Mouse (Mus musculus) heart, embryonic 11.5 days (tissue): ENCODE results near the gene Rpap1. TPM values are rescaled to one million over a fixed set of nuclear protein-coding genes. Genes with fewer than 3 reads are reported as not detected.

ENCODE experiments used
- ATAC-seq: fragments of 200-750 bp; cut with Nextera tagmentation; replicated peaks from 2 replicates; pipeline ENCODE4 v1.8.0; 2017; ENCODE audit warnings: moderate library complexity; ENCODE audit not compliant: insufficient number of reproducible peaks, low FRiP score, low TSS enrichment
- H3K27ac ChIP-seq: fragments of 300-500 bp; sonication (generic); 2 replicates; pipeline ENCODE4 v1.5.1; 2014; ENCODE audit warnings: mild to moderate bottlenecking, low read depth, low read length
- H3K27me3 ChIP-seq: fragments of 300-500 bp; sonication (generic); 2 replicates; pipeline ENCODE4 v1.6.1; 2014; ENCODE audit warnings: mild to moderate bottlenecking, low read length, mixed read lengths; ENCODE audit not compliant: control insufficient read depth, insufficient read depth
- H3K36me3 ChIP-seq: fragments of 300-500 bp; sonication (generic); 2 replicates; pipeline ENCODE4 v1.6.1; 2014; ENCODE audit warnings: mild to moderate bottlenecking, low read length, moderate library complexity, mixed read lengths; ENCODE audit not compliant: control insufficient read depth, insufficient read depth
- H3K4me1 ChIP-seq: fragments of 300-500 bp; sonication (generic); 2 replicates; pipeline ENCODE4 v1.6.1; 2014; ENCODE audit warnings: low read length; ENCODE audit not compliant: control insufficient read depth, insufficient read depth
- H3K4me2 ChIP-seq: fragments of 300-500 bp; sonication (generic); 2 replicates; pipeline ENCODE4 v1.6.1; 2014; ENCODE audit warnings: mild to moderate bottlenecking, moderate library complexity
- H3K4me3 ChIP-seq: fragments of 300-500 bp; sonication (generic); 2 replicates; pipeline ENCODE4 v1.5.1; 2014; ENCODE audit warnings: low read depth, low read length
- H3K9ac ChIP-seq: fragments of 300-500 bp; sonication (generic); 2 replicates; pipeline ENCODE4 v1.6.1; 2014; ENCODE audit warnings: mild to moderate bottlenecking, low read depth, low read length, moderate library complexity
- H3K9me3 ChIP-seq: fragments of 300-500 bp; sonication (generic); replicated peaks from 2 replicates; pipeline ENCODE4 v1.6.1; 2016; ENCODE audit warnings: low read length; ENCODE audit not compliant: control insufficient read depth
- WGBS: fragments of 180-500 bp; shearing (Covaris S2); extraction: QIAGEN DNeasy Blood & Tissue Kit; methylation state at CpG from one replicate; pipeline ENCODE4 v1.1.7; 2014; ENCODE audit not compliant: insufficient replicate concordance; 5-methylcytosine and 5-hydroxymethylcytosine counted together
- polyA plus RNA-seq: library from polyadenylated mRNA; unstranded; fragments of >200 nt; fragmentation: Nextera tagmentation; extraction: Ambion mirVana; gene quantifications from 2 replicates; pipeline ENCODE4 v1.2.1, GENCODE M21; 2014

Rpap1 gene
- polyA plus RNA-seq, 1 experiment from 2014 or later: 16.2 TPM

DNA sequence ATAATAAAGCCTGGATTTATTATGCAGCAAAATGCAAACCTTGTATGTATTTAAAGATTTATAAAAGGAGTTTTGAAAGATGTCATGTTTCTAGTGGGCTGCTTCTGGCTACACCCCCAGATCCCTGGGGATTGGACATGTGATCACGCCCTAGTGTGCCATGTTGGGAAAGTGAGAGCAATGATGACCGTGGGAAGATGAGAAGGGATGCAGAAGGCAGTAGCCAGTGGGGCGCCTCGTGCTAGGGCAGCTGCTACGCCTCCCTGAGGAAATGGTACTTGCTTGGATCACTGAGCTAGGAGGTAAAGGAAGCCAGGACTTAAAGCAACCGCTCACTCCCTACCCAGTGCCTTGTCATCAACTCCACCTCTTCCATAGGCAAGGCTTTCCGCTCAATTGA, 39.8 kb downstream of the Rpap1 start:
- no peak overlapping the region for H3K27ac ChIP-seq
- no peak for ATAC-seq
- H3K4me1 ChIP-seq: peaks cover 26% of the 10 kb centered on the region
- H3K36me3 ChIP-seq: no peaks in the 10 kb centered on the region
- no peak overlapping the region for H3K9ac ChIP-seq
- no peak overlapping the region for H3K4me2 ChIP-seq
- H3K4me3 ChIP-seq: no peak overlapping the region
- H3K9me3 ChIP-seq: no peaks in the 10 kb centered on the region
- WGBS: 62% methylated on average over 7 of the region's 7 CpGs
- H3K27me3 ChIP-seq: peaks cover 59% of the 10 kb centered on the region

- no peaks in the 10 kb centered on the region for H3K36me3 ChIP-seq
Observed at GRCm38 (mm10) chr2:119745281-119745680, 42.1 kb downstream of the Rpap1 start.

DNA sequence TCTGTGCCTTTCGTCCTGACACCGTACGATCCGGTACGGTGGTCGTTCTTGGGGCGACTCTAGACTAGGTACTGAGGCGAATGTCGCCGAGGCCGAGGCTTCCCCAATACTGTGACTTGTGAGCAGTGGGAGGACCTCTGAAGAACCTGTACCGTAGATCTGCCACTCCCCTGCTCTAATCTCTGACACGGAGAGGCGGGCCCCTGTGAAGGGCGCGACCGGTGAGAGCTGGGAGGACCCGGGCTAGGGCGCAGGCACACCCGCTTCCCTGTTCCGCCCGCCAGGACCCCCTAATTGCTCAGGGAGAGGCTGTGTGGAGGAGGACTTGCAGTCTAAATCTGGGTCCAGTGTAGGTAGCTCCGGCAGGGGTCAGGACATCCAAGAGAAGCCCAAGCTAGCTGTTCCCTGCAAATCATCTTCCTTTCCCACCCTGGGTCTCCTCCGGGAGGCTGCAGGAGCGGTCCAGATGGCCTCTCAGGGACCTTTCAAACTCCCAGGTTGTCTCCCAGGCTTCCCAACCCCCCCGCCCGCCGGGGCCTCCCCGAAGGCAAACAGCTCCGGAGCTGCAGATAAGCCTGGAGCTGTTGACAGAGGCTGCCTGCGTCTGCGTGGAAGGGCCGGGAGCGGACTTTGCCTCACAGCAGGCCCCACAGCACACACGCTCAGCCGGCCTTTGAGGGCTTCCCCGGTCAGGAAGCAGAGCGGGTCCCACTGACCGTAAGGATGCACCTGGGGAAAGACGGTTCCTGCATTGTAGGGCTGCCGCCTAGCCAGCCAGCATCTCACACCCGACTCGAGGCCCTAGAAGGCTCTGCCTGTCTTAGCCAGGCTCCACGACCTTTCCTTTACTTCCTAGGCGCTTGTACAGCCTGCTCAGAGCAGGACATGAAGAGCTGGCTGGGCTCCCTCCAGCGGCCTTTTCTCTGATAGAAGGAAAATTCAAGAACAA, 42.9 kb downstream of the Rpap1 start:
- Histone ChIP-seq H3K36me3 (no peaks in the 10 kb centered on the region), H3K4me1 (peaks cover 33% of the 10 kb centered on the region), H3K9ac (peak overlapping the region; percentile 61), H3K27me3 (peaks cover 33% of the 10 kb centered on the region), H3K9me3 (no peaks in the 10 kb centered on the region), H3K4me2 (peak overlapping the region; percentile 100), H3K4me3 (peak overlapping the region; percentile 38), H3K27ac (peak overlapping the region; percentile 24)
- peak; percentile 53 for ATAC-seq
- 1% methylated on average over 46 of the region's 46 CpGs for WGBS

More at GRCm38 (mm10) chr2:119745281-119745680, 42.1 kb downstream of the Rpap1 start:
- Histone ChIP-seq H3K9me3 (no peaks in the 10 kb centered on the region), H3K4me2 (peak overlapping the region; percentile 100; the same call in 1 of the 2 replicates), H3K4me3 (no peak overlapping the region), H3K27me3 (peaks cover 42% of the 10 kb centered on the region), H3K27ac (no peak overlapping the region), H3K9ac (no peak overlapping the region), H3K4me1 (peaks cover 33% of the 10 kb centered on the region)
- 5% methylated on average over 1 of the region's 1 CpGs for WGBS
- no peak for ATAC-seq

DNA sequence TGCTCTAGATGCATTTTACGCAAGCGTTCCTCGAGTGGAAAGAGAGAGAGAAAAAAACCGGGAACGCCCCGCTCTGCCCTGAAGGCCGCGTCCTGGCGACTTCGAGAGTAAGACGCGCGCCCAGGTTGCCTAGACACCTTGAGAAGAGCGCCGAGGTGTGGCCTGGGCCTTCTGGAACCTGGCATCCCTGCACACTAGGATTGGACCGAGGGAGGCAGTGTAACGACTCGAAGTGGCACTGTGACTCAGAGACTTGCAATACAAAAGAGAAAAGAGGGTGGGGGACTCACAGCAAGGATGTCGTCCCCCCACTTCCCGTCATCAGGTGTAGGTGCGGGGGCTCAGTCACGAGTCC, 43.6 kb downstream of the Rpap1 start:
- WGBS: 5% methylated on average over 22 of the region's 22 CpGs
- no peak for ATAC-seq
- no peaks in the 10 kb centered on the region for H3K36me3 ChIP-seq
- H3K9me3 ChIP-seq: no peaks in the 10 kb centered on the region
- H3K4me1 ChIP-seq: peaks cover 33% of the 10 kb centered on the region
- no peak overlapping the region for H3K27ac ChIP-seq
- peak overlapping the region; percentile 100 for H3K4me2 ChIP-seq
- peak overlapping the region; percentile 61; the same call in 1 of the 2 replicates for H3K9ac ChIP-seq
- peak overlapping the region; percentile 38 for H3K4me3 ChIP-seq
- peaks cover 28% of the 10 kb centered on the region for H3K27me3 ChIP-seq

- H3K4me1 ChIP-seq: peaks cover 33% of the 10 kb centered on the region
- no peak overlapping the region for H3K27ac ChIP-seq
- H3K27me3 ChIP-seq: peaks cover 27% of the 10 kb centered on the region
- peak overlapping the region; percentile 100 for H3K4me2 ChIP-seq
- no peaks in the 10 kb centered on the region for H3K9me3 ChIP-seq
- no peak overlapping the region; the same call in none of the 2 replicates for H3K9ac ChIP-seq
- H3K4me3 ChIP-seq: peak overlapping the region; percentile 79
- ATAC-seq: no peak
- no peaks in the 10 kb centered on the region for H3K36me3 ChIP-seq
- WGBS: 9% methylated on average over 23 of the region's 31 CpGs
Observed at GRCm38 (mm10) chr2:119743176-119743807, 44.0 kb downstream of the Rpap1 start.

DNA sequence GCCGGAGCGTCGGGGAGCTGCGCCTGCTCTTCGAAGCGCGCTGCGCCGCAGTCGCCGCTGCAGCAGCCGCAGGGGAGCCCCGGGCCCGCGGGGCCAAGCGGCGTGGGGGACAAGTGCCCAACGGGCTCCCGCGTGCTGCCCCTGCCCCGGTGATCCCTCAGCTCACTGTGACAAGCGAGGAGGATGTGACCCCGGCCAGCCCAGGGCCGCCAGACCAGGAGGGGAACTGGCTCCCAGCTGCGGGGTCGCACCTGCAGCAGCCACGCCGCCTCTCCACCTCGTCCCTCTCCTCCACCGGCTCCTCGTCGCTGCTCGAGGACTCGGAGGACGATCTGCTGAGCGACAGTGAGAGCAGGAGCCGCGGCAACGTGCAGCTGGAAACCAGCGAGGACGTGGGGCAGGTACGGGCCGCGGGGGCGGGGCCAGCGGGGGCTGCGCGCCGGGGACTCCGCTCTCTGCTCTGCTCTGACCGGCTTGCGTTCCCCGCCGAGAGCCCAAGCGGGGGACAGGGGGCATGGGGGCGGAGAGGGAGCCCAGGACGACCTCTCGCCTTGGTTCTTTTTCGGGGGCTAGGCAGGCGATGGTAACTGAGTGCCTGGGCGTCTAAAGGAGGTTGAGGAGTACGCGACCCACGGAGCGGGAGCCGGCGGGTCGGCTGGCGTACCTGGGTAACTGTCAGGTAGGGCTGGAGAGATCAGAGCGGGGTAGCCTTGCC, 44.7 kb downstream of the Rpap1 start:
- peaks cover 33% of the 10 kb centered on the region for H3K4me1 ChIP-seq
- under 1% methylated on average over 57 of the region's 70 CpGs for whole genome bisulfite sequencing

GRCm38 (mm10) chr2:119741581-119742411, 45.5 kb downstream of the Rpap1 start, which contains the start of gene Itpka:
Gene Itpka (plus strand): TSS chr2:119742337.
- Histone ChIP-seq H3K4me1 (peaks cover 33% of the 10 kb centered on the region), H3K27me3 (peaks cover 27% of the 10 kb centered on the region), H3K9ac (peak within 1 kb of the TSS; percentile 82), H3K4me2 (peak within 1 kb of the TSS; percentile 100), H3K36me3 (no peaks in the 10 kb centered on the region), H3K27ac (peak within 1 kb of the TSS; percentile 94), H3K9me3 (no peaks in the 10 kb centered on the region), H3K4me3 (peak within 1 kb of the TSS; percentile 79)
- ATAC-seq: peak; percentile 79
- 0% methylated on average over 34 of the region's 53 CpGs for WGBS

More for the DNA sequence above, 44.7 kb downstream of the Rpap1 start:
- ATAC-seq: peak; percentile 27; the same call in 1 of the 2 replicates
- Histone ChIP-seq H3K9me3 (no peaks in the 10 kb centered on the region), H3K36me3 (no peaks in the 10 kb centered on the region), H3K27me3 (peaks cover 25% of the 10 kb centered on the region), H3K4me2 (peak overlapping the region; percentile 100), H3K9ac (peak overlapping the region; percentile 82), H3K27ac (no peak overlapping the region), H3K4me3 (peak overlapping the region; percentile 79)
